Mouse (Mus musculus): ENCODE measurements around the gene Entpd1.
A peak's percentile ranks its signal among the peaks of the same experiment; 100 is the strongest.

The Entpd1 gene

GRCm38 (mm10) chr19:40675329-40675728, 63.2 kb downstream of the Entpd1 start:
- DNase-seq: no peak

GRCm38 (mm10) chr19:40678087-40678486, 65.9 kb downstream of the Entpd1 start:
- DNase-seq: no peak

- no peak for DNase-seq
Measured at GRCm38 (mm10) chr19:40678532-40679307, 66.6 kb downstream of the Entpd1 start.

GRCm38 (mm10) chr19:40679632-40680031, 67.5 kb downstream of the Entpd1 start:
- DNase-seq: no peak

GRCm38 (mm10) chr19:40684124-40684523, 72.0 kb downstream of the Entpd1 start:
- no peak for DNase-seq

GRCm38 (mm10) chr19:40684566-40684965, 72.4 kb downstream of the Entpd1 start:
- no peak for DNase-seq

GRCm38 (mm10) chr19:40687291-40687927, 75.2 kb downstream of the Entpd1 start:
- DNase-seq: no peak

- DNase-seq: no peak
Measured at GRCm38 (mm10) chr19:40693201-40693600, 81.0 kb downstream of the Entpd1 start.

- no peak for DNase-seq
Measured at GRCm38 (mm10) chr19:40696116-40696515, 84.0 kb downstream of the Entpd1 start.

GRCm38 (mm10) chr19:40698103-40698853, 86.1 kb downstream of the Entpd1 start:
- no peak for DNase-seq

GRCm38 (mm10) chr19:40699816-40700215, 87.7 kb downstream of the Entpd1 start:
- DNase-seq: no peak

- no peak for DNase-seq
Measured at GRCm38 (mm10) chr19:40702406-40702805, 90.2 kb downstream of the Entpd1 start.

GRCm38 (mm10) chr19:40712889-40713628, 100.9 kb downstream of the Entpd1 start:
- DNase-seq: no peak

GRCm38 (mm10) chr19:40714700-40715099, 102.5 kb downstream of the Entpd1 start:
- no peak for DNase-seq

GRCm38 (mm10) chr19:40716981-40717380, 104.8 kb downstream of the Entpd1 start:
- DNase-seq: no peak

- no peak for DNase-seq
Measured at GRCm38 (mm10) chr19:40719439-40720105, 107.4 kb downstream of the Entpd1 start.

GRCm38 (mm10) chr19:40720381-40720780, 108.2 kb downstream of the Entpd1 start:
- no peak for DNase-seq

GRCm38 (mm10) chr19:40722137-40723038, 110.2 kb downstream of the Entpd1 start:
- peak; percentile 46 to 51 for DNase-seq

- no peak for DNase-seq
Measured at GRCm38 (mm10) chr19:40723516-40723915, 111.3 kb downstream of the Entpd1 start.

- no peak for DNase-seq
Measured at GRCm38 (mm10) chr19:40726148-40726547, 114.0 kb downstream of the Entpd1 start.

GRCm38 (mm10) chr19:40726614-40727013, 114.4 kb downstream of the Entpd1 start:
- DNase-seq: no peak
